Mouse (Mus musculus) layer of hippocampus, adult 9-10 months (tissue): Measurements from ENCODE around the gene Lacc1.

Experiments used
- DNase-seq: peaks from one replicate; pipeline ENCODE4 v3.0.0; 2022; ENCODE audit warnings: low spot score

Gene Lacc1

DNA sequence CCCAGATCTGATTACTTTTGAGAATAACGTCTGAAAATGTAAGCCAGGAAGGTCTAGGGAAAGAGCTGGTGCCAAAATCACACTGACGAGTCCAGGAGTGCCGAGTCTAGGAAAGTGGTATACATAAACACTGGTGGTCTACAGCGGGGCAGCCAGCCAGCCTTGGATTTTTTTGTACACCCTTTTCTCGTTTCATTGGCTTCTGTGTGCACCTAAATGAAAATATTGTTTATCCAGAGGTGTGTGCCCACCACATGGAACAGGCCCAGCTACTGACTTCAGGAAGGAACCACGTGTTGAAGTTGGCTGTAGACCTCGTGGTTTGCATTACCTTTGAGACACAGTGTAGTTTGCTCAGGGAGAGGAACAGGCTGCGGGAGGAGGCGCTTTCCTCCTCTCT, 57.1 kb downstream of the Lacc1 start:
- no peak for DNase-seq
